Comparison of ENCODE assay signal across 24 mouse cellular contexts in the genomic region with DNA sequence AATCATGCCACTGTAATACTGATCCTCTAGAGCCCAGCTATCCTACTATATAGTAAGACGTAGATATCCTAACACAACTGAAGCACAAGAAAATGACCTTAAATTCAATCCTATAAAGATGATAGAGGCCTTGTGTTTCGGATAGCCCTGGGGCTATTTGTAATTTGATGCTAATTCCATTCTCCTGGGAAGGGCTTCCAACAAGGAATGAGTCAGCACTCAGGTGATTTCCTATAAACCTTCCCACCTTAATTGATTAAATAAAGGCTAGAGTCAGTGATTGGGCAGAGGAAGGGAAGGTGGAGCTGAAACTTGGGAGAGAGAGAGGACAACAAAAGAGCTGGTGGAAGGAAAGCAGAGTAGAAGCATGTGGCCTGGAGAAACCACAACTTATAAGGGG.
DNase-seq lines count a peak whose midpoint lies in the region; ATAC-seq lines count a peak whose summit lies in the region.
"Had no signal": no experiment of that assay in that cellular context is flagged by ENCODE, and none has a peak within 500 bp of the region (broad histone marks: within the 10 kb centered on the region; RNA-seq: fewer than 3 reads in every experiment).

No protein-coding gene starts in this region.

- DNase-seq in ES-CJ7 (ENCODE audit: low read depth, low spot score) (peak; percentile 12), R1 (ENCODE audit: low read depth, low spot score) (peak; percentile 54), ZHBTc4 (ENCODE audit: low read depth, low spot score) (peak; percentile 63)
- DNase-seq in gastrocnemius, adult 8-10 months (ENCODE audit: low spot score in 2 of 2), result no peak
- no peak for DNase-seq in retina, embryonic 14.5 days (ENCODE audit: low spot score)
- DNase-seq: adrenal gland, adult 2 months; adrenal gland, postnatal 10 days; adrenal gland, postnatal 25 days; cerebellum, adult 11 months; cerebellum, adult 18-20 months; cerebellum, adult 8-10 months; cerebellum, adult 9-11 months; cerebellum, postnatal 14 days; cerebellum, postnatal 36 days had no signal

- no peak overlapping the region for H3K4me2 ChIP-seq in midbrain, embryonic 13.5 days (replicated peaks)
- H3K4me2 ChIP-seq: embryonic facial prominence, embryonic 13.5 days; embryonic facial prominence, embryonic 15.5 days; forebrain, embryonic 12.5 days had no signal

- H3K4me1 ChIP-seq in midbrain, embryonic 13.5 days (replicated peaks), result no peaks in the 10 kb centered on the region
- H3K4me1 ChIP-seq: embryonic facial prominence, embryonic 13.5 days; embryonic facial prominence, embryonic 15.5 days; forebrain, embryonic 10.5 days; forebrain, embryonic 12.5 days had no signal

- no peaks in the 10 kb centered on the region for H3K27me3 ChIP-seq in midbrain, embryonic 13.5 days
- H3K27me3 ChIP-seq: embryonic facial prominence, embryonic 13.5 days; embryonic facial prominence, embryonic 15.5 days; forebrain, embryonic 12.5 days; Patski had no signal

- no peak overlapping the region for H3K27ac ChIP-seq in midbrain, embryonic 13.5 days
- H3K27ac ChIP-seq: embryonic facial prominence, embryonic 13.5 days; embryonic facial prominence, embryonic 15.5 days; forebrain, embryonic 10.5 days; forebrain, embryonic 12.5 days had no signal

- WGBS in midbrain, embryonic 13.5 days, result 85% methylated on average over 2 of the region's 2 CpGs

- no peaks in the 10 kb centered on the region for H3K36me3 ChIP-seq in midbrain, embryonic 13.5 days
- H3K36me3 ChIP-seq: embryonic facial prominence, embryonic 13.5 days; embryonic facial prominence, embryonic 15.5 days; forebrain, embryonic 10.5 days; forebrain, embryonic 12.5 days; G1E had no signal

- no peak for ATAC-seq in midbrain, embryonic 13.5 days
- ATAC-seq: forebrain, embryonic 14.5 days; forebrain, embryonic 16.5 days; Patski had no signal

- H3K9ac ChIP-seq in midbrain, embryonic 13.5 days (replicated peaks), result no peak overlapping the region
- H3K9ac ChIP-seq: embryonic facial prominence, embryonic 13.5 days; embryonic facial prominence, embryonic 15.5 days; forebrain, embryonic 12.5 days had no signal

- H3K9me3 ChIP-seq in midbrain, embryonic 13.5 days, result peaks cover 13% of the 10 kb centered on the region
- H3K9me3 ChIP-seq: G1E had no signal

- no peak overlapping the region for H3K4me3 ChIP-seq in midbrain, embryonic 13.5 days (replicated peaks)
- H3K4me3 ChIP-seq: embryonic facial prominence, embryonic 13.5 days; embryonic facial prominence, embryonic 15.5 days; erythroblast, embryonic 14.5 days; forebrain, embryonic 10.5 days; forebrain, embryonic 12.5 days had no signal

Comparison
In these comparisons a context has a peak if more than half of its experiments do, and no peak if none do; other contexts are left out.
1. DNase-seq: peak in ES-CJ7 (single experiment), R1 (single experiment) and ZHBTc4 (single experiment); none in gastrocnemius, adult 8-10 months (0 of 2) and retina, embryonic 14.5 days (single experiment).